Mouse (Mus musculus) stomach, embryonic 16.5 days (tissue): ENCODE measurements around the gene Tmc3. TPM values are rescaled to one million over a fixed set of nuclear protein-coding genes. Genes with fewer than 3 reads are reported as not detected.

Experiments used
- ATAC-seq: fragments of 200-750 bp; cut with Nextera tagmentation; 2 replicates; pipeline ENCODE4 v1.8.0; 2017; ENCODE audit warnings: moderate number of reproducible peaks, moderate TSS enrichment; ENCODE audit not compliant: insufficient read depth, low FRiP score
- H3K27ac ChIP-seq: fragments of 300-500 bp; sonication (generic); 2 replicates; pipeline ENCODE4 v1.5.1; 2014; ENCODE audit warnings: low read length
- H3K27me3 ChIP-seq: fragments of 300-500 bp; sonication (generic); 2 replicates; pipeline ENCODE4 v1.6.1; 2014; ENCODE audit warnings: low read length, control low read depth, mixed read lengths; ENCODE audit not compliant: control insufficient read depth, insufficient read depth
- H3K36me3 ChIP-seq: fragments of 300-500 bp; sonication (generic); 2 replicates; pipeline ENCODE4 v1.6.1; 2014; ENCODE audit warnings: low read length; ENCODE audit not compliant: control insufficient read depth, insufficient read depth
- H3K4me1 ChIP-seq: fragments of 300-500 bp; sonication (generic); 2 replicates; pipeline ENCODE4 v1.6.1; 2014; ENCODE audit warnings: low read length, control low read depth, mixed read lengths; ENCODE audit not compliant: control insufficient read depth, insufficient read depth
- H3K4me2 ChIP-seq: fragments of 300-500 bp; sonication (generic); 2 replicates; pipeline ENCODE4 v1.6.1; 2014; ENCODE audit warnings: low read depth, low read length, mixed read lengths
- H3K4me3 ChIP-seq: fragments of 300-500 bp; sonication (generic); replicated peaks from 2 replicates; pipeline ENCODE4 v1.5.1; 2014; ENCODE audit warnings: mild to moderate bottlenecking, low read length
- H3K9ac ChIP-seq: fragments of 300-500 bp; sonication (generic); 2 replicates; pipeline ENCODE4 v1.6.1; 2014; ENCODE audit warnings: low read length
- H3K9me3 ChIP-seq: fragments of 300-500 bp; sonication (generic); replicated peaks from 2 replicates; pipeline ENCODE4 v1.6.1; 2016; ENCODE audit warnings: low read length, control low read depth; ENCODE audit not compliant: control insufficient read depth
- WGBS: fragments of 180-500 bp; shearing (Covaris S2); extraction: QIAGEN DNeasy Blood & Tissue Kit; methylation state at CpG from one replicate; pipeline ENCODE4 v1.1.7; 2014; 5-methylcytosine and 5-hydroxymethylcytosine counted together
- polyA plus RNA-seq: library from polyadenylated mRNA; unstranded; fragments of >200 nt; fragmentation: Nextera tagmentation; extraction: Ambion mirVana; gene quantifications from 2 replicates; pipeline ENCODE4 v1.2.1, GENCODE M21; 2015

The Tmc3 gene
- polyA plus RNA-seq, 1 experiment from 2014 or later: 0.70 TPM

- Histone ChIP-seq H3K9me3 (no peaks in the 10 kb centered on the region), H3K4me1 (no peaks in the 10 kb centered on the region), H3K9ac (no peak overlapping the region), H3K4me3 (no peak overlapping the region), H3K4me2 (no peak overlapping the region), H3K36me3 (no peaks in the 10 kb centered on the region), H3K27ac (no peak overlapping the region), H3K27me3 (no peaks in the 10 kb centered on the region)
- WGBS: 87% methylated on average over 4 of the region's 4 CpGs
- no peak for ATAC-seq
These were observed 81.4 kb downstream of the Tmc3 start for GRCm38 (mm10) chr7:83666087-83666595.

- Histone ChIP-seq H3K36me3 (no peaks in the 10 kb centered on the region), H3K27me3 (no peaks in the 10 kb centered on the region), H3K27ac (no peak overlapping the region), H3K9me3 (no peaks in the 10 kb centered on the region), H3K4me1 (no peaks in the 10 kb centered on the region), H3K4me3 (no peak overlapping the region), H3K4me2 (no peak overlapping the region), H3K9ac (no peak overlapping the region)
- ATAC-seq: no peak
- 65% methylated on average over 5 of the region's 5 CpGs for WGBS
These were observed 83.4 kb downstream of the Tmc3 start for GRCm38 (mm10) chr7:83667936-83668645.

GRCm38 (mm10) chr7:83668724-83669123 lies 84.0 kb downstream of the Tmc3 start:
- ATAC-seq: peak; percentile 47; the same call in 1 of the 2 replicates
- WGBS: 17% methylated on average over 1 of the region's 1 CpGs
- H3K27ac ChIP-seq: no peak overlapping the region
- H3K36me3 ChIP-seq: no peaks in the 10 kb centered on the region
- H3K9ac ChIP-seq: no peak overlapping the region
- H3K4me2 ChIP-seq: no peak overlapping the region
- no peaks in the 10 kb centered on the region for H3K27me3 ChIP-seq
- no peak overlapping the region for H3K4me3 ChIP-seq
- H3K9me3 ChIP-seq: no peaks in the 10 kb centered on the region
- no peaks in the 10 kb centered on the region for H3K4me1 ChIP-seq

GRCm38 (mm10) chr7:83671573-83671972 lies 86.8 kb downstream of the Tmc3 start:
- H3K27me3 ChIP-seq: no peaks in the 10 kb centered on the region
- H3K4me2 ChIP-seq: no peak overlapping the region
- no peaks in the 10 kb centered on the region for H3K4me1 ChIP-seq
- no peaks in the 10 kb centered on the region for H3K9me3 ChIP-seq
- WGBS: 91% methylated on average over 6 of the region's 6 CpGs
- H3K36me3 ChIP-seq: no peaks in the 10 kb centered on the region
- no peak overlapping the region for H3K9ac ChIP-seq
- H3K4me3 ChIP-seq: no peak overlapping the region
- no peak overlapping the region for H3K27ac ChIP-seq
- ATAC-seq: no peak

Other genes starting within 250 kb of the Tmc3 start
- gene Stard5, start 47.0 kb downstream of the Tmc3 start, polyA plus RNA-seq: 27.1 and 27.3 TPM in 2 replicates
- gene Il16, start 160.8 kb downstream of the Tmc3 start, polyA plus RNA-seq: 5.9 and 6.8 TPM in 2 replicates
- 0.44 TPM in 1 of 2 replicates, not detected in the other for gene Cfap161, start 210.0 kb downstream of the Tmc3 start, polyA plus RNA-seq